Mouse (Mus musculus): ENCODE measurements around the gene Scn2a.

- no peak for TF ChIP-seq POLR2A (IDR thresholded peaks at IDR 0.05; ENCODE audit: borderline replicate concordance, extremely low read depth, low read depth, low read length)
- TF ChIP-seq CTCF (IDR thresholded peaks at IDR 0.05; ENCODE audit: insufficient read depth, low read length), result no peak
Observed at GRCm38 (mm10) chr2:65745400-65745799, 124.8 kb downstream of the Scn2a start.
